Mouse (Mus musculus) adrenal gland, adult 2 months (tissue): ENCODE data around the gene Prpf8. TPM values are rescaled to one million over a fixed set of nuclear protein-coding genes. Genes with fewer than 3 reads are reported as not detected.
"Not testable (repeated sequence)": the region's sequence is repeated elsewhere in the genome, so short reads cannot be mapped to it uniquely, and the experiment has no call there.

ENCODE experiments used
- DNase-seq: peaks from one replicate; pipeline ENCODE4 v3.0.0; 2021
- long read RNA-seq: library from polyadenylated mRNA; stranded (forward); transcript quantifications from one replicate; pipeline ENCODE4 v2.0.0, GENCODE M21; 2021
- polyA plus RNA-seq: library from polyadenylated mRNA; depleted of rRNA; stranded (reverse); fragments of >200 nt; gene quantifications from 2 replicates; pipeline ENCODE4 v1.2.3, GENCODE M21; 2012; rRNA removed
- total RNA-seq, 2 experiments: library from RNA; stranded (reverse); gene quantifications; 2 replicates each; pipeline ENCODE4 v1.2.3; 2021

Prpf8 gene
- total RNA-seq (100 to 1,000 TPM; 132 to 162 TPM), polyA plus RNA-seq (43.2 and 58.6 TPM in 2 replicates)
- long read RNA-seq, full-length matches to known transcripts: 1 of 15 reads
- long read RNA-seq, partial matches to known transcripts: 12 of 15 reads
- long read RNA-seq, other reads (novel, unspliced or antisense): 2 of 15 reads

- DNase-seq: peak; percentile 99
Observed at GRCm38 (mm10) chr11:75486601-75487285, at the start of gene Prpf8. Gene Prpf8, plus strand, starts transcription at chr11:75486816.

GRCm38 (mm10) chr11:75438194-75438593 is 48.4 kb upstream of the Prpf8 start:
- no peak for DNase-seq

GRCm38 (mm10) chr11:75438804-75439203 is 47.8 kb upstream of the Prpf8 start:
- DNase-seq: no peak

- no peak for DNase-seq
Observed at GRCm38 (mm10) chr11:75439363-75439762, 47.3 kb upstream of the Prpf8 start, which contains the start of gene Serpinf2. Gene Serpinf2, minus strand, starts transcription at chr11:75439591.

GRCm38 (mm10) chr11:75439951-75440350 is 46.7 kb upstream of the Prpf8 start:
- DNase-seq: no peak

- DNase-seq: no peak
Observed at GRCm38 (mm10) chr11:75441034-75441433, 45.6 kb upstream of the Prpf8 start.

- no peak for DNase-seq
Observed at GRCm38 (mm10) chr11:75441601-75442000, 45.0 kb upstream of the Prpf8 start.

- DNase-seq: no peak
Observed at GRCm38 (mm10) chr11:75443711-75444110, 42.9 kb upstream of the Prpf8 start.

- no peak for DNase-seq
Observed at GRCm38 (mm10) chr11:75448575-75448974, 38.0 kb upstream of the Prpf8 start.

- DNase-seq: no peak
Observed at GRCm38 (mm10) chr11:75449695-75450094, 36.9 kb upstream of the Prpf8 start.

GRCm38 (mm10) chr11:75450304-75450908 is 36.2 kb upstream of the Prpf8 start:
- DNase-seq: no peak

- no peak for DNase-seq
Observed at GRCm38 (mm10) chr11:75450936-75451335, 35.7 kb upstream of the Prpf8 start.

GRCm38 (mm10) chr11:75452081-75452480 is 34.5 kb upstream of the Prpf8 start:
- DNase-seq: no peak

GRCm38 (mm10) chr11:75452812-75453557 is 33.6 kb upstream of the Prpf8 start:
- DNase-seq: no peak

GRCm38 (mm10) chr11:75453991-75454930 is 32.4 kb upstream of the Prpf8 start, which contains the start of gene Wdr81:
Gene Wdr81, minus strand, starts transcription at chr11:75454717.
- DNase-seq: peak; percentile 94

GRCm38 (mm10) chr11:75455041-75455736 is 31.4 kb upstream of the Prpf8 start:
- no peak for DNase-seq

- not testable (repeated sequence) for DNase-seq
Observed at GRCm38 (mm10) chr11:75455971-75456370, 30.6 kb upstream of the Prpf8 start.

GRCm38 (mm10) chr11:75456440-75456871 is 30.2 kb upstream of the Prpf8 start:
- DNase-seq: no peak

- DNase-seq: peak; percentile 53
Observed at GRCm38 (mm10) chr11:75458169-75458568, 28.4 kb upstream of the Prpf8 start.

- DNase-seq: peak; percentile 53
Observed at GRCm38 (mm10) chr11:75458628-75459041, 28.0 kb upstream of the Prpf8 start.
